Mouse (Mus musculus): ENCODE data around the gene Slc2a10. TPM values are rescaled to one million over a fixed set of nuclear protein-coding genes. Genes with fewer than 3 reads are reported as not detected.

Gene Slc2a10
- total and polyA plus RNA-seq, 3 experiments = 3.8 to 5.8 (median 5.0) TPM

DNA sequence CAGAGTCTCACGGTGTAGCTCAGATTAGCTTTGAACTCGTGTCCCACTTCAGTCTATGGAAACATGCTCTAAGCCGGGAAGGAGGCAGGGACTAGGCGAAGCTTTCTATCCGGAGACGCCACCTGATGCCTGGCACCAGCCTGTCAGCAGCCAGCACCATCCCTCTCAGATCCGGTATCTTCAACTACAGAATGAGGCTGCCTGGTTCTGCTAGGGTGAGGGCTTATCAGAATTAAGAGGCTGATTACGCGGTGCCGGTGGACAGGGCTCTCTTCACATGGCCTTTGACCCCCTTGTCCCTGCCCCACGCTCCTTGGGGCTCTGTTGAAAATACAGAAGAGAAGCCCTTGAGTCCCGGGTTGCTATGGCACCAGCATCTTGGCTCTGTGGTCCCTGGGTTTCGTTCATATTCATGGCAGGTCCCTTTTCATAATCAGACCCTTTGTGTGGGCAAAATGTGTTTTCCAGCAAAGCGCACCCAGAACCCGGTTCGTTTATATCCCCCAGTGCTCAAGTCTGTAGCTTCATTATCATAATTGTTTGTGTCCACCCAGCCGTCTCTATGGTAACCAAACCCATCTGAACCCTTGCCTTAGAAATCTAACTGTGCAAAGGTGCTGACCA is 9.9 kb upstream of the Slc2a10 start:
- intact Hi-C loops (cut with DNase I) = loop anchor here (5.0 kb wide), 1 partner anchor 1304 kb away; no protein-coding TSS in a partner anchor
- Histone ChIP-seq H3K27me3 (ENCODE audit: control insufficient read depth, insufficient read depth, low read length) (no peaks in the 10 kb centered on the region), H3K27ac (peak overlapping the region; percentile 71), H3K36me3 (ENCODE audit: control insufficient read depth, insufficient read depth, low read length) (no peaks in the 10 kb centered on the region), H3K79me2 (replicated peaks; ENCODE audit: control insufficient read depth, insufficient read depth, low read length) (no peaks in the 10 kb centered on the region), H3K4me1 (ENCODE audit: control insufficient read depth, insufficient read depth, low read length) (0 out of 2 replicates have a peak, but pooled peaks cover 1% of the 10 kb centered on the region), H3K9ac (ENCODE audit: low read depth, low read length) (peak overlapping the region; percentile 67), H3K4me3 (peak overlapping the region; percentile 67)
- no peak for DNase-seq
- TF ChIP-seq POLR2A (IDR thresholded peaks at IDR 0.05; ENCODE audit: insufficient read depth, low read depth, low read length) (no peak), EP300 (IDR thresholded peaks at IDR 0.05; ENCODE audit: insufficient read depth, low read depth, low read length) (no peak), CTCF (IDR thresholded peaks at IDR 0.05) (no peak)
- WGBS = 24% methylated on average over 17 of the region's 17 CpGs

DNA sequence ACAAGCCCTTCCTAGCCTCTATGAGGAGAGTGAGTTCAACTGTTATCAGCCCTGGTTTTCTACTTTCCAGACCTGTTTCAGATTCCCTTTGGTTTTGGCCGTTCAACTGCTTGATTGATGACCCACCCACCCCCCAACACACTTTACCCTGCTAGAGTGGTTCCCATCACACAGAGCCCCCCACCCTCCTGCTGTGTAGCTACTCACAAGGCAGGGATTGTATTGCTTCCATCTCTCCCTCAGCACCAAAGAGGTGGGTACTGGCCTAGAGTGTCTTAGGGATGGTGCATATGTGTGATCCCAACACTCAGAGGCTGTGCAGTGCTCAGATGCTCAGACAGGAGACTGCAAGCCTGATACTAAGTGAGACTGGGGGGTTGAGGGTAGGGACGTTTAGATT is 9.1 kb upstream of the Slc2a10 start:
- TF ChIP-seq CTCF (IDR thresholded peaks at IDR 0.05) = no peak
- no peak for TF ChIP-seq POLR2A (IDR thresholded peaks at IDR 0.05; ENCODE audit: insufficient read depth, low read depth, low read length)
- TF ChIP-seq EP300 (IDR thresholded peaks at IDR 0.05; ENCODE audit: insufficient read depth, low read depth, low read length) = no peak
- Histone ChIP-seq H3K79me2 (replicated peaks; ENCODE audit: control insufficient read depth, insufficient read depth, low read length) (no peaks in the 10 kb centered on the region), H3K27ac (no peak overlapping the region), H3K4me1 (ENCODE audit: control insufficient read depth, insufficient read depth, low read length) (0 out of 2 replicates have a peak, but pooled peaks cover 1% of the 10 kb centered on the region), H3K36me3 (ENCODE audit: control insufficient read depth, insufficient read depth, low read length) (no peaks in the 10 kb centered on the region), H3K9ac (ENCODE audit: low read depth, low read length) (no peak overlapping the region), H3K4me3 (no peak overlapping the region), H3K27me3 (ENCODE audit: control insufficient read depth, insufficient read depth, low read length) (no peaks in the 10 kb centered on the region)
- 48% methylated on average over 2 of the region's 2 CpGs for WGBS
- no peak for DNase-seq
- intact Hi-C loops (cut with DNase I) = loop anchor here (5.0 kb wide), 1 partner anchor 1303 kb away; no protein-coding TSS in a partner anchor

DNA sequence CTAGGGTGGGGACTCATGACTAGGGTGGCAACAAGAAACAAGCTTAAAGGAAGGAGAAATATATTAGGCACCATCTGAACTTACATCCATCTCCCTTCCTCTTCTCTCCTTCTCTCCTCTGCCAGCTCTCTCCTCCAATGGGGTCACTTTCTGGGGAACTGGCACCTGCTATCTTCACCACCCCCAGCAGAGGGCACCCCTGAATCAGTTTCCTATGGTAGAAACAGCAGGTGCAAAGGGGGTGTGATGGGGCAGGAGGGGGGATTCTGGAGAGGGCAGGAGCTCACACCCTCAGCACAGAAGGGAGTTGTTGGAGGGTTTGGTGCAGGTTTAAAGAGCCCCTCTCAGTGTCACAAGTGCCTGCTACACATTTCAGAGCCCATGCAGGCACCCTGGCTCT is 7.3 kb upstream of the Slc2a10 start:
- TF ChIP-seq CTCF (IDR thresholded peaks at IDR 0.05) (peak; percentile 65), POLR2A (IDR thresholded peaks at IDR 0.05; ENCODE audit: insufficient read depth, low read depth, low read length) (no peak), EP300 (IDR thresholded peaks at IDR 0.05; ENCODE audit: insufficient read depth, low read depth, low read length) (no peak)

DNA sequence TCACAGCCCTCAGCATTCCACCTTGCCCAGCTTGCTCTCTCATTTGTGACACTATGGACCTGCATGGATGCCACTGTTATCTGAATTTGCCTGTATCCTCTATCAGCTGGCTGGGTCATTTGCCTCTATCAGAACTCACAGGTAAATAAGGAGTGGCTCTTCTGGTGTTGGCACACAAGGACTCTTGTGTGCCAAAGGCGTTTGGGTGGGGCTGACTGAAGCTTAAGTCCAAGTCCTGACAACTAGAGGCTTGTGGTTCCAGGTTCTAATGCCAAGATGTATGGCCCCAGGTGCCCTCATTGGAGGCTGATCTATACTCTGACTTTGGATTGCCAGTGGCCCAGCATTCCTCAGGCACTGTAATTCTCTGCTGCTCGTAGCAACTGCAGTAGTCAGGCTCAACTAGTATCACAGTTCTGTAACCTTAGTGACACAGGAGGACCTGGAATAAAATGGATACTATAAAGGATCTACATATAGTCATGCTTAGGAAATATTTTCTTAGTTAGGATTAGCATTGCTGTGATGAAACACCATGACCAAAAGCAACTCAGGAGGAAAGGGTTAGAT is 5.8 kb upstream of the Slc2a10 start:
- H3K4me1 ChIP-seq (ENCODE audit: control insufficient read depth, insufficient read depth, low read length) = no peaks in the 10 kb centered on the region
- DNase-seq = no peak
- TF ChIP-seq CTCF (IDR thresholded peaks at IDR 0.05) (no peak), POLR2A (IDR thresholded peaks at IDR 0.05; ENCODE audit: insufficient read depth, low read depth, low read length) (no peak), EP300 (IDR thresholded peaks at IDR 0.05; ENCODE audit: insufficient read depth, low read depth, low read length) (no peak)
- H3K79me2 ChIP-seq (replicated peaks; ENCODE audit: control insufficient read depth, insufficient read depth, low read length) = no peaks in the 10 kb centered on the region
- intact Hi-C loops (cut with DNase I) = no loop called here
- H3K27ac ChIP-seq = no peak overlapping the region
- 58% methylated on average over 2 of the region's 2 CpGs for WGBS
- H3K9ac ChIP-seq (ENCODE audit: low read depth, low read length) = no peak overlapping the region
- no peaks in the 10 kb centered on the region for H3K36me3 ChIP-seq (ENCODE audit: control insufficient read depth, insufficient read depth, low read length)
- no peaks in the 10 kb centered on the region for H3K27me3 ChIP-seq (ENCODE audit: control insufficient read depth, insufficient read depth, low read length)
- no peak overlapping the region for H3K4me3 ChIP-seq

More for the DNA sequence above, 7.3 kb upstream of the Slc2a10 start:
- DNase-seq = peak; percentile 23 to 56
- H3K27ac ChIP-seq = no peak overlapping the region
- no peaks in the 10 kb centered on the region for H3K36me3 ChIP-seq (ENCODE audit: control insufficient read depth, insufficient read depth, low read length)
- intact Hi-C loops (cut with DNase I) = no loop called here
- no peaks in the 10 kb centered on the region for H3K79me2 ChIP-seq (replicated peaks; ENCODE audit: control insufficient read depth, insufficient read depth, low read length)
- 0 out of 2 replicates have a peak, but pooled peaks cover 1% of the 10 kb centered on the region for H3K4me1 ChIP-seq (ENCODE audit: control insufficient read depth, insufficient read depth, low read length)
- H3K9ac ChIP-seq (ENCODE audit: low read depth, low read length) = no peak overlapping the region
- H3K4me3 ChIP-seq = no peak overlapping the region
- H3K27me3 ChIP-seq (ENCODE audit: control insufficient read depth, insufficient read depth, low read length) = no peaks in the 10 kb centered on the region

DNA sequence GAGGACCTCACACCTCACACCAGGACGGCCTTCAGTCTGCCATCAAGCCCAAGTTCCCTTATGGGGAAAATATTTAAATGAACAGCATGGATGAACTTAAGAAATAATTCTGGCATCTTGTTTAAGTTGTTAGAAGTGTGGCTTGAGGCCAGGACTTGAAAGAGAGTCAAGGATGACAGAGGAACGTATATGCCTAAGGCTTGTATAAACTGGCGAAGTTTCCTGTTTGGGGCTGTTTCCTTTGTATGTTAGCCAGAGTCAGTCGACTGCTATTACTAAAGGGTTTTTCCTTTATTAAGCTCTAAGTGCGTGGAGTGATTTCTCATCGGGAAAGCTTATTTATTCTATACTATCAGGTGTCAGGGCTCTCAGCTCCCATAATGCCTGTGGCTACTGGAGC is 4.8 kb upstream of the Slc2a10 start:
- no peak overlapping the region for H3K9ac ChIP-seq (ENCODE audit: low read depth, low read length)
- 47% methylated on average over 6 of the region's 6 CpGs for WGBS
- H3K79me2 ChIP-seq (replicated peaks; ENCODE audit: control insufficient read depth, insufficient read depth, low read length) = no peaks in the 10 kb centered on the region
- no peak overlapping the region for H3K27ac ChIP-seq
- no peaks in the 10 kb centered on the region for H3K27me3 ChIP-seq (ENCODE audit: control insufficient read depth, insufficient read depth, low read length)
- no peak for TF ChIP-seq POLR2A (IDR thresholded peaks at IDR 0.05; ENCODE audit: insufficient read depth, low read depth, low read length)
- no peak for TF ChIP-seq CTCF (IDR thresholded peaks at IDR 0.05)
- TF ChIP-seq EP300 (IDR thresholded peaks at IDR 0.05; ENCODE audit: insufficient read depth, low read depth, low read length) = no peak
- H3K4me1 ChIP-seq (ENCODE audit: control insufficient read depth, insufficient read depth, low read length) = peaks cover 1% of the 10 kb centered on the region; the same call in 1 of the 2 replicates
- H3K36me3 ChIP-seq (ENCODE audit: control insufficient read depth, insufficient read depth, low read length) = no peaks in the 10 kb centered on the region
- H3K4me3 ChIP-seq = no peak overlapping the region
- no peak for DNase-seq
- intact Hi-C loops (cut with DNase I) = no loop called here

DNA sequence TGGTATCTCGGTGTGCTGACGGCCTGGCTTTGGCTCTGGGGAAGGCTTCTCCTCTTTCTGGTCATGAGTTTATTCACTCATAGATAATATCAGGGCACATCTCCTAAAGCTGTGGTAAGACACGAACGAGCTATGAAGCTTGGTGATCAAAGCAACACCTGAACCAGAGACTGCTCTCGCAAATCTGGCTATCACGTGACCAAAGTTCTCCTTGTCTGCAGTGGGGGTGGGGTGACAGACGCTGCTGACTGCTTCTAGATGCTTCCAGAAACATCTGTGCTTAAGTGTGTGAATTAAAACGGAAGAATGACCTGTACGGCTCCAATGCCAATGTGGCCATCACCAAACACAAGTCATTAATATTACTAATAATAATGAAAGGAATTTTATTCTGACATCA is 6.1 kb downstream of the Slc2a10 start:
- TF ChIP-seq POLR2A (IDR thresholded peaks at IDR 0.05; ENCODE audit: insufficient read depth, low read depth, low read length) (no peak), EP300 (IDR thresholded peaks at IDR 0.05; ENCODE audit: insufficient read depth, low read depth, low read length) (no peak), CTCF (IDR thresholded peaks at IDR 0.05) (no peak)
- no peak for DNase-seq
- Histone ChIP-seq H3K27ac (no peak overlapping the region), H3K36me3 (ENCODE audit: control insufficient read depth, insufficient read depth, low read length) (no peaks in the 10 kb centered on the region), H3K4me1 (ENCODE audit: control insufficient read depth, insufficient read depth, low read length) (no peaks in the 10 kb centered on the region), H3K79me2 (replicated peaks; ENCODE audit: control insufficient read depth, insufficient read depth, low read length) (no peaks in the 10 kb centered on the region), H3K9ac (ENCODE audit: low read depth, low read length) (no peak overlapping the region), H3K4me3 (no peak overlapping the region), H3K27me3 (ENCODE audit: control insufficient read depth, insufficient read depth, low read length) (no peaks in the 10 kb centered on the region)
- intact Hi-C loops (cut with DNase I) = no loop called here
- WGBS = 64% methylated on average over 9 of the region's 9 CpGs

All from heart, adult 2 months (tissue).